Mouse (Mus musculus) lung, postnatal 0 days (tissue): ENCODE data around the gene Nfxl1. TPM values are rescaled to one million over a fixed set of nuclear protein-coding genes. Genes with fewer than 3 reads are reported as not detected.
A peak's percentile ranks its signal among the peaks of the same experiment; 100 is the strongest.

Source experiments
- ATAC-seq: fragments of 200-750 bp; cut with Nextera tagmentation; 2 replicates; pipeline ENCODE4 v1.8.0; 2017; ENCODE audit warnings: moderate library complexity
- DNase-seq: peaks from one replicate; pipeline ENCODE4 v3.0.0-alpha.2; 2016; ENCODE audit warnings: low spot score
- H3K27ac ChIP-seq: fragments of 300-500 bp; sonication (generic); 2 replicates; pipeline ENCODE4 v1.5.1; 2014; ENCODE audit warnings: antibody characterized with exemption, mild to moderate bottlenecking, low read length, mixed read lengths
- H3K27me3 ChIP-seq: fragments of 300-500 bp; sonication (generic); replicated peaks from 2 replicates; pipeline ENCODE4 v1.6.1; 2014; ENCODE audit warnings: low read length, mixed read lengths; ENCODE audit not compliant: insufficient read depth
- H3K36me3 ChIP-seq: fragments of 300-500 bp; sonication (generic); 2 replicates; pipeline ENCODE4 v1.6.1; 2014; ENCODE audit warnings: low read length, mixed read lengths; ENCODE audit not compliant: insufficient read depth
- H3K4me1 ChIP-seq: fragments of 300-500 bp; sonication (generic); 2 replicates; pipeline ENCODE4 v1.6.1; 2014; ENCODE audit warnings: antibody characterized with exemption, low read depth, low read length, mixed read lengths; ENCODE audit not compliant: insufficient read depth
- H3K4me2 ChIP-seq: fragments of 300-500 bp; sonication (generic); replicated peaks from 2 replicates; pipeline ENCODE4 v1.6.1; 2014; ENCODE audit warnings: low read depth, mild to moderate bottlenecking, low read length, moderate library complexity, mixed read lengths
- H3K4me3 ChIP-seq: fragments of 300-500 bp; sonication (generic); 2 replicates; pipeline ENCODE4 v1.5.1; 2014; ENCODE audit warnings: low read depth, low read length
- H3K9ac ChIP-seq: fragments of 300-500 bp; sonication (generic); replicated peaks from 2 replicates; pipeline ENCODE4 v1.6.1; 2014; ENCODE audit warnings: low read depth, mild to moderate bottlenecking
- H3K9me3 ChIP-seq: fragments of 300-500 bp; sonication (generic); 2 replicates; pipeline ENCODE4 v1.6.1; 2016; ENCODE audit warnings: low read length, mixed read lengths
- CTCF ChIP-seq: IDR thresholded peaks from 2 replicates; pipeline ENCODE4 v1.5.1; 2016; ENCODE audit warnings: antibody characterized with exemption, mild to moderate bottlenecking
- EP300 ChIP-seq: IDR thresholded peaks from 2 replicates; pipeline ENCODE4 v1.6.1; 2016; ENCODE audit warnings: antibody characterized with exemption, mild to moderate bottlenecking, control low read depth
- WGBS: fragments of 180-500 bp; shearing (Covaris S2); extraction: QIAGEN DNeasy Blood & Tissue Kit; methylation state at CpG from one replicate; pipeline ENCODE4 v1.1.7; 2014; 5-methylcytosine and 5-hydroxymethylcytosine counted together
- polyA plus RNA-seq: library from polyadenylated mRNA; unstranded; fragments of >200 nt; fragmentation: Nextera tagmentation; extraction: Ambion mirVana; gene quantifications from 2 replicates; pipeline ENCODE4 v1.2.1, GENCODE M21; 2015

Gene Nfxl1
- polyA plus RNA-seq, 1 experiment from 2014 or later = 9.3 TPM

- no peak overlapping the region for H3K27ac ChIP-seq
- H3K27me3 ChIP-seq = peaks cover 14% of the 10 kb centered on the region
- no peak overlapping the region for H3K9ac ChIP-seq
- H3K4me1 ChIP-seq = peaks cover 7% of the 10 kb centered on the region; the same call in 1 of the 2 replicates
- no peak overlapping the region for H3K4me2 ChIP-seq
- ATAC-seq (no peak), DNase-seq (no peak)
- no peak for TF ChIP-seq CTCF
- no peak for TF ChIP-seq EP300
- no peaks in the 10 kb centered on the region for H3K36me3 ChIP-seq
- H3K9me3 ChIP-seq = no peaks in the 10 kb centered on the region
- WGBS = 49% methylated on average over 3 of the region's 3 CpGs
- no peak overlapping the region for H3K4me3 ChIP-seq
Observed at GRCm38 (mm10) chr5:72501763-72502162, 57.7 kb downstream of the Nfxl1 start.

GRCm38 (mm10) chr5:72498271-72498670 lies 61.2 kb downstream of the Nfxl1 start:
- Histone ChIP-seq H3K9me3 (no peaks in the 10 kb centered on the region), H3K4me2 (no peak overlapping the region), H3K4me3 (no peak overlapping the region), H3K27ac (no peak overlapping the region), H3K27me3 (peaks cover 6% of the 10 kb centered on the region), H3K4me1 (no peaks in the 10 kb centered on the region), H3K9ac (no peak overlapping the region), H3K36me3 (no peaks in the 10 kb centered on the region)
- DNase-seq (no peak), ATAC-seq (no peak)
- TF ChIP-seq CTCF (no peak), EP300 (no peak)
- 52% methylated on average over 10 of the region's 10 CpGs for WGBS

GRCm38 (mm10) chr5:72496756-72497155 lies 62.7 kb downstream of the Nfxl1 start:
- ATAC-seq = no peak
- Histone ChIP-seq H3K27ac (no peak overlapping the region), H3K36me3 (no peaks in the 10 kb centered on the region), H3K4me1 (no peaks in the 10 kb centered on the region), H3K9ac (no peak overlapping the region), H3K27me3 (no peaks in the 10 kb centered on the region), H3K4me3 (no peak overlapping the region), H3K9me3 (no peaks in the 10 kb centered on the region), H3K4me2 (no peak overlapping the region)
- DNase-seq = no peak
- 64% methylated on average over 4 of the region's 4 CpGs for WGBS
- TF ChIP-seq EP300 (no peak), CTCF (no peak)

- no peaks in the 10 kb centered on the region for H3K36me3 ChIP-seq
- H3K27ac ChIP-seq = no peak overlapping the region
- H3K27me3 ChIP-seq = no peaks in the 10 kb centered on the region
- H3K4me1 ChIP-seq = no peaks in the 10 kb centered on the region
- ATAC-seq = no peak
- no peak overlapping the region for H3K9ac ChIP-seq
- no peak for DNase-seq
- TF ChIP-seq EP300 (no peak), CTCF (no peak)
- WGBS = 64% methylated on average over 7 of the region's 7 CpGs
- no peak overlapping the region for H3K4me3 ChIP-seq
- H3K4me2 ChIP-seq = no peak overlapping the region
- no peaks in the 10 kb centered on the region for H3K9me3 ChIP-seq
Observed at GRCm38 (mm10) chr5:72493906-72494305, 65.6 kb downstream of the Nfxl1 start.

GRCm38 (mm10) chr5:72491232-72491631 lies 68.3 kb downstream of the Nfxl1 start:
- Histone ChIP-seq H3K27ac (no peak overlapping the region), H3K36me3 (no peaks in the 10 kb centered on the region), H3K4me2 (no peak overlapping the region), H3K9me3 (no peaks in the 10 kb centered on the region), H3K27me3 (no peaks in the 10 kb centered on the region), H3K4me1 (no peaks in the 10 kb centered on the region), H3K9ac (no peak overlapping the region), H3K4me3 (no peak overlapping the region)
- 33% methylated on average over 2 of the region's 2 CpGs for WGBS
- TF ChIP-seq EP300 (no peak), CTCF (no peak)
- DNase-seq (no peak), ATAC-seq (no peak)

GRCm38 (mm10) chr5:72480456-72480855 lies 79.0 kb downstream of the Nfxl1 start:
- ATAC-seq = no peak
- no peak overlapping the region for H3K4me3 ChIP-seq
- no peak for TF ChIP-seq CTCF
- no peak for TF ChIP-seq EP300
- no peak overlapping the region for H3K9ac ChIP-seq
- DNase-seq = no peak
- H3K27ac ChIP-seq = no peak overlapping the region
- no peaks in the 10 kb centered on the region for H3K9me3 ChIP-seq
- 38% methylated on average over 7 of the region's 7 CpGs for WGBS
- no peaks in the 10 kb centered on the region for H3K4me1 ChIP-seq
- H3K4me2 ChIP-seq = no peak overlapping the region
- no peaks in the 10 kb centered on the region for H3K27me3 ChIP-seq
- H3K36me3 ChIP-seq = no peaks in the 10 kb centered on the region

- Histone ChIP-seq H3K4me3 (no peak overlapping the region), H3K9me3 (no peaks in the 10 kb centered on the region), H3K27ac (no peak overlapping the region), H3K9ac (no peak overlapping the region), H3K4me2 (no peak overlapping the region), H3K4me1 (no peaks in the 10 kb centered on the region), H3K36me3 (no peaks in the 10 kb centered on the region), H3K27me3 (no peaks in the 10 kb centered on the region)
- 24% methylated on average over 12 of the region's 12 CpGs for whole genome bisulfite sequencing
- TF ChIP-seq EP300 (no peak), CTCF (no peak)
- DNase-seq = peak; percentile 14
- ATAC-seq = no peak
Observed at GRCm38 (mm10) chr5:72472317-72473009, 87.0 kb downstream of the Nfxl1 start.
